Mouse (Mus musculus) thymus, postnatal 36 days (tissue): Measurements from ENCODE around the gene Trim50.
A peak's percentile ranks its signal among the peaks of the same experiment; 100 is the strongest.

Source experiments
- DNase-seq, 2 experiments: peaks; one replicate each; pipeline ENCODE4 v3.0.0; 2022; ENCODE audit warnings: mixed read lengths in 2 of 2

The Trim50 gene

DNA sequence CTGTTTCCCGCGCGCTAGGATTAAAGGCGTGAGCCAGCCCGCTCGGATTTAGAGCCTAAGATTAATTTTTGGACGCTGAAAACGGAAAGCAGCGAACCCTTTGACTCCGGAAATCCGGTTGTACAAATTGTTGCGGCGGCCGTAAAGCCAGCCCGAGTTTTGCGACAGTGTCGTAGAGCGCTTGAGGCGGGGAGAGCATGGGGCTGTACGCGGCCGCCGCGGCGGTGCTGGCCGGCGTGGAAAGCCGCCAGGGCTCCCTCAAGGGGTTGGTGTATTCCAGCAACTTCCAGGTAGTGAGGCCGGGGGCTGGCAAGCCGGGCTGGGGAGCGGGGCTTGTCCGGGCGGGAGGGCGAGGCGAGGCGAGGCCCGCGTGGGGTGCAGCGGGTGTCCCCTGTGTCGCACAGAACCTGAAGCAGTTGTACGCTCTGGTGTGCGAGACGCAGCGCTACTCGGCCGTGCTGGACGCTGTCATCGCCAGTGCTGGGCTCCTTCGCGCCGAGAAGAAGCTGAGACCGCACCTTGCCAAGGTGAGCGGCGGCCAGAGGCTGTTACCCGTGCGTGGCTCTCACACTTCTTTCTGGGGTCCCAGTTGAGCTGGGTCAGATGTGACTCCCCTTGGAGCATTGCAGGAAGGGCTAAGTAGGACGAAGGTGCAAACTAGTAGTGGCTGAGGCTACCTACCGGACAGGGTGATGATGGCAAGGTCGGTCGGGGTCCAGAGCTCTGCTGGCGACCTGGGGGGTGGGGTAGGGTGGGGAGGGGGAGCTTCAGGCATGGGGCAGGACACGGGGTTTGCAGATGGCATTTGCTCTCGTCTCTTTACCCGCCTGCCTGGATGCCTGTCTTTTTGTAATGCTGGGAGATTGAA is 16.9 kb downstream of the Trim50 start, which contains the start of gene Nsun5:
Nsun5 (plus strand) TSS at position 167 of the 868 bp plus-strand sequence.
- DNase-seq: peak; percentile 93 to 94

DNA sequence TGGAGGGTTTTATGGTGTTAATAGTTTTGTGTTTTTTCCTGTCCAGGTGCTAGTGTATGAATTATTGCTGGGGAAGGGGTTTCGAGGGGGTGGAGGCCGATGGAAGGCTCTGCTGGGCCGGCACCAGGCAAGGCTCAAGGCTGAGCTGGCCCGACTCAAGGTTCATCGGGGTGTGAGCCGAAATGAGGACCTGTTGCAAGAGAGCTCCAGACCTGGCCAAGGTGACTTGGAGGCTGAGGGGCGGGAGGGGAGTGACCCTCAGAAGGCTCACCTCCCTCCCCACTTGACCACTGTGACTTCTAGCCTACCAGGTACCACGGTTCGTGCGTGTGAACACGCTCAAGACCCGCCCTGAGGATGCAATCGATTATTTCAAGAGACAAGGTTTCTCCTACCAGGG is 18.1 kb downstream of the Trim50 start:
- no peak for DNase-seq

DNA sequence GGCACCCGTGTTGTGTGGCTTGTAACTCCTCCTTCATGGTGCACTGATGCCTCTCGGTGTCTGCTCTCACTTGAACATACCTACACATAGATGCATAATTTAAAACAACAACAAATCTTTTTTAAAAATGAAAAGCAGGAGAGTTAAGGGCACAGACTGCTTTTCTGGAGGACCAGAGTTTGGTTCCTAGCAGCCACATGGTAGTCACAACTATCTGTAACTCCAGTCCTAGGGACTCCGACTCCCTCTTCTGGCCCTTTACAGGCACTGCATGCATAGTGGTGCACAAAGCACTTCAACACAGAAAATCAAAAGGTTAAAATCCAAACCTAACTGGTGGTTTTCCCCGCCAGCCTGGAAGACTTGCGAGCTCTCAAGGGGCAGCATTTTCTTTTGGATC is 20.5 kb downstream of the Trim50 start:
- DNase-seq: no peak

DNA sequence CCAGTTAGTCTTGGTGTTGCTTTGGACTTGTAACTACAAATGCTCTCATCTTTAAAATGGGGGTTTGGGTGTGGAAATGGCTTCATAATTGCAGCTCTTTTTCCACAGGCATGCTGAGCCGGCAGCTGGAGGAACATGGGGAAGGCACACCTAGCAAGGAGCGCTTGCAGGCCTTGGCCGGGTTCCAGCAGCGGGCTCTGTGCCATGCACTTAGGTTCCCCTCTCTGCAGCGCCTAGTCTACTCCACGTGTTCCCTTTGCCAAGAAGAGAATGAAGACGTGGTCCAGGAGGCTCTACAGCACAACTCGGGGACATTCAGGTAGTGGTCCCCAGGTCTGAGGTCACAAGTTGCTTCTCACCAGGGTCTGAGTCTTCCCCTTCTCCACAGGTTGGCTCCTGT is 22.1 kb downstream of the Trim50 start:
- no peak for DNase-seq

DNA sequence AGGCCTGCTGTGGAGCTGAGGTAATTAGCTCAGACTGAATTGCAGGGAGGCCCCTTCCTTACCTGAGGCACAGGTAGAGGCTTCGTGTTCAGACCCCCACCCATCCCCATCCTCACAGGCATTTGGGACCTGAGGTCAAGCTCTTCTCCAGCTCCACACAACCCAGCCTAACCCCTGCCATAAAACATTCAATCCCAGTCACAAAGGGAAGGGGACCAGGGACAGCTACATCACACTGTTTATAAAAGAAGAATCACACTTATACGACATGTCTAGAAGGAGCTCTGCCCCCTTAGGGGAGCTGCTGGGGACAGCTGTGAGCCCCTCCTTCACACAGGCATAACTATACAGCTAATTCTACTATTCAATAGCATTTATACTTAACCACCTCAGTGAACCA is 23.2 kb downstream of the Trim50 start:
- DNase-seq: no peak

DNA sequence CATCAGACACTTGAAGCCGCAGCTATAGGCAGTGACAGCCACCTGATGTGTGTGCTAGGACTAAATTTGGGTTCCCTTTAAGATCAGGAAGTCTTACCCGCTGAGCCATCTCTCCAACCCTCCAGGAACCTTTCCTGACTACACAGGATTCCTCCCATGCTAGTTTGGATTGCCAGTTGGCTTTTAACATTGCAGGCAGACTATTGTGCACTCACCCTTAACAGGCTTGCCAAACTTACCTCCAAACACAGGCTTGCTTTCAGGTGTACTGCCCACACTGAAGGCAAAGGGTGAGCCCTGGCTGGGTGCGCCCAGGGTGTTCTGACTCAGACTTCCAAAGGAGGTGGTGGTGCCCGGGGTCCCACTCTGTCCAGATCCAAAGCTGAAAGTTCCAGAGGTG is 27.6 kb downstream of the Trim50 start:
- DNase-seq: no peak

DNA sequence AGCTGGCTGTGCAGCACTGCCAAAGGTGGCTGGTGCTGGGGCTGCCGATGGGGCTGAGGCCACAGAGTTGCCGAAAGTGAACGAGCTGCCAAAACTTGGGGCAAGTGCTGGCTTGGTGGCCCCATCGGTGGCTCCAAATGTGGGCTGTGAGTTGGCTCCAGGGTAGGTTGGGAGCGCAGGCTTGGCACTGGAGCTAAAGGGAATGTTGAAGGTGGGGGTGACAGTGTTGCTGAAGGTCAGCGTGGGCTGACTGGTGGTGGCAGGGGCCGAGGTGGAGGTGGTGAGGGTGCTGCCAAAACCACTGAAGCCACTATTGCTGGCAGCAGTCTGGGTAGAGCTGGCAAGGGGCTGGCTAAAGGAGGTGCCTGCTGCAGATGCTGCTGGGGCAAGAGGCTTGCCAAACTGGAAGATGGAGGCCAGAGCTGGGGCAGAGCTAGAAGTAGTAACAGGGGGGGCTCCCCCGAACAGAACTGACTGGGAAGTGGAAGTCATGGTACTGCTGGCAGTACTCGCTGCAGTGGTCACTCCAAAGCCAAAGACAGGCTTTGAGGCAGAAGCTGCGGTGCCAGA is 28.3 kb downstream of the Trim50 start:
- no peak for DNase-seq

DNA sequence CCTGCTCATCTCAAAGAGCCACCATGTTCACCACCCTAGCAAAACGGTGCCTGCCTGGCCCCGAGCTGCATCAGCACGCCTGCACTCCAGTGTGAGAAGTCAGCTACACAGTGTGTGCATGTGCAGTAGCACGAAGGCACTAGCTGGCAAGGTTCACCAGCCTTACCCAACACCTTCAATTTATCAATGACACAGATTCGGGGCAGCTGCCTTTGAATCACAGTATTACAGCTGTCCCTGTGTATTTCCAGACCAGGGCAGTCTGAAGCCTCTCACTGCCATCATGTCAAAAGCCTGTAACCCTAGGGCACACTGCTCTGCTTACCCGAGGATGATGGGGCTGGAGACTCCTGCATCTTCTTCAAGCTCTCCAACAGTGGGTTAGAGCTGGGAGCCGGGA is 29.7 kb downstream of the Trim50 start:
- no peak for DNase-seq

DNA sequence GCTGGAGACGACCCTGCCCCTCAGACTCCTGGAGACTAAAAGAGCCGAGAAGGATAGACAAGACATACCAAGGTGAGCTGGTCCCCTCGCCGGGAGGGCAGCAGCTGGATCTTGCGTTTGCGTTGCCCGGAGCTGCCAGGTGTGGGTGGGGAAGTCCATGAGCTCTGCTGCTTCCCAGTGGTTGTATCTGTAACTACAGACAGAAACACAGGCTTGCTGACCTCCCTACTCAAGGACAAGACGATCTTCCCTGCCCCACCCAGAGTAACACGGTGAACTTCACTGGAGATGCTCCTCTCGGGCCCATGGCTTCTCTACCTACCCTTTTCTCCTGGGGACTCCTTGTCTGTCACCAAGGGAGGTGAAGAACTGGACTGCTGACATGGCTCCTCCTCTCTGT is 30.7 kb downstream of the Trim50 start:
- no peak for DNase-seq

DNA sequence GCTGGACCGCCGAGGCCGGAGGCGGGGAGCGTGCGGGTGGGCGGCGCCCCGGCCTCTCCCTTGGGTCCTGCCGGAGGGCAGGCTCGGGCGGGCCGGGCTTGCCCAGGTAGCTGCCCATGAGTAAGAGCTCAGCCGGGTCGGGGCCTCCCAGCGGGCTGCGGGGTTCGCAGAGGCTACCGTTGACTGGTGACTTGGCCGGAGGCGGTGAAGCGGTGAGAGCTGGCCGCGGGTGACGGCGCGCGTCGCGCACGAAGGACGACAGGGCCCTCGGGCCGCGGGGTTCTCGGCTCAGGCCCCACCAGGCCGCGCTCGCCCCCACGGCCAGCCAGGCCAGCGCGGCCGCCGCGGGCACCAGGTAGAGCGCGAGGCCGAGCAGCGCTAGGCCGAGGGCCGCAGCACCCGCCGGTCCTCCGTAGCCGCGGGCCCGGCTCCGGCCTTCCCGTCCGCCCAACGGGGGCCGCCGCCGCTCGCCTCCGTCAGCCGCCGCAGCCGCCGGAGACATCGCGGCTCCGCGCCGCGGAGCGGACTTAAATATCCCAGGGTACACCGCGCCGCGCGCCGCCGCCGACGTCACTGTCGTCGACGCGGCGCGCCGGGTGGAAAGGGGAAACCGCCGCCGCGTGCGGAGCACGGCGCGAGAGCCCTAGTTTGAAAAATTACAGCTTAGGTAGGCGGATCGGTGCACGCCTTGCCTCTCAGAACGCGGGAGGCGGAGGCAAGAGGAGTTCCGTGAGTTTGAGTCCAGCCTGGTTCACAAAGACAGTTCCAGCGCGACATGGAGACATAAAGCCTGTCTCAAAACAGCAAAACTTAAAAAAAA is 41.1 kb downstream of the Trim50 start, which contains the start of gene Pom121:
Pom121 (minus strand) TSS at position 543 of the 820 bp plus-strand sequence.
- DNase-seq: peak; percentile 83 to 85

DNA sequence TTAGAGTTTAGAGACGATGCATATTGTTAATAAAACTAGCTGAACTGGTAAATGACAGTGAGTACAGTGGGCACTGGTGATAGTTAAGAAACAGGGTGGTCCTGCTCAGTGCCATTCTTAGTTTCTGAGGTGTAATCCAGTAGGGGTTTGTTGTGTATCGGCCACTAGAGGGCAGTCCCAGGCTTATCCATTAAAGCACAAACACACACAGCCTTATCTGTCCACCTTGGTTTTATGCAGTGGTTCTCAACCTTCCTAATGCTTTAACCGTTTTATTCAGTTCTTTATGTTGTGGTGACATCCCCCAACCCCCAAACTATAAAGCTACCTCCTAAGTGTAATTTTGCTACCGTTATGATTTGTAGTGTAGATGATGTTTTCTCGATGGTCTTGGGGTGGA is 42.7 kb downstream of the Trim50 start:
- DNase-seq: peak; percentile 15 to 28

DNA sequence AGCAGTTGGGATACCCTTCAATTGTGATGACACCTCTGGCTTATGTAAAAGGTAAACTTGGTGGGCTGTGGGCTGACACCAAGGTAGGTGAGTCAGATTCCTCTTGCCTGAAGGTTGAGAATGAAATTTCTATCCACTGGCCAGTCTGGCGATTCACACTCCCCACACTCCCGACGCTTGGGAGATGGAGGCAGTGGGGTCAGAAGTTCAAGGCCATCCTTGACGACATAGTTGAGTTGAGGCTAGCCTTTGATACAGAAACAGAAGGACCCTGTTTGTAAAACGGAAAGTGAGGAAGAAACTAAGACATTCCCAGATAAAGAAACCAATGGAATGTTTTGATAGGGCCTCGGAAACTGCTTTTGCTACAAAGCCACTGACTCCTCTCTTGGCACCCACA is 46.3 kb downstream of the Trim50 start:
- no peak for DNase-seq

DNA sequence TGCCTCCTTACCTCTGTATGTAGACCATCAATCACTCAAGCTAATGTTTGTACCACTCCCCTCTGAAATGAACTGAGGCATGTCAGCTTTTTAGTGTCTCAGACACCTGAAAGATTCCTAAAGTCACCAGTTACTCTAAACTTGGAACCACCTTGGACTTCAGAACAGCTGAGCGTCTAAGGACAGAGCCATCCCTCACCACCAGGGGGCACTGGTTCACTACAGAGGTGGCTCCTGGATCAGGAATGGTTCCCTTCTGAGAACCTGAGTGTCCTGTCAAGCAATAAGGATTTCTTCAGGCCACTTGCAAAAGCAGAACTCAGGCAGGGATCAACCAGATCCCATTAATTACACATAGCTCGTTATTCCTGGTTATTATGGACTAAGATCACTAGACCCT is 47.1 kb downstream of the Trim50 start:
- DNase-seq: peak; percentile 60 to 69

DNA sequence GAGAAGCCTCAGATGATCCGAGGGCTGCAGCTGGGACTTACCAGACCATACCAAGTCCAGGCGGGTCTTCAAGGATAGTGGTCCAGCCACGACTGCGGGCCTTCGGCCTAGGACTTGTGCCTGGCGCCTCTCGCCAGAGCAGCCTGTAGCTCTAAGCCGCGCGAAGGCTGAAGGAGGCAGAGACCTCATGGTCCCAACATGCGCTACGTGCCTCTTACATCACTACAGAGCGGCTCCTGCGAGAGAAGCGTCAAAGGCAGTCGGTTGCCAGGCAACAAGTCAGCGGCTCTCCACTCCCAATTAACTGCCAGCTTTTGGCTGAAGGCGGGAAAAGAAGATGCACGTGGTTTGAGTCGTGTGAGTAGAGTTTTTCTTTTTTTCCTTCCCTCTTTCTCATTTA is 51.5 kb downstream of the Trim50 start:
- no peak for DNase-seq

DNA sequence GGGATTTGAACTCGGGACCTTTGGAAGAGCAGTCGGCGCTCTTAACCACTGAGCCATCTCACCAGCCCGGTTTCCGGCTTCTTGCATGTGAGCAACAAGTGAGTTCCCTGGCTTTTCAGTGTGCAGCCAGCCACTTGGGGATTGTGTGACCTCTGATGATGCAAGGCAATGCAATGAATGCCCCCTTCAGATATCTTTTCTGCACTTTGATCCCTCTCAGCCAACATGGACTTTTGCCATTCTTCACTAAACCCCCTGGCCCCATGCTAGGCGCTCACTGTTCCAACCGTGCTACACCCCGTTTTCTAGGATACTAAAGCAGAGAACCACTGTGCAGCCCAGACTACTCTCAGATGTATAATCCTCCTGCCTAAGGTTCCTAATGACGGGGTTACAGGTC is 52.3 kb downstream of the Trim50 start:
- no peak for DNase-seq

DNA sequence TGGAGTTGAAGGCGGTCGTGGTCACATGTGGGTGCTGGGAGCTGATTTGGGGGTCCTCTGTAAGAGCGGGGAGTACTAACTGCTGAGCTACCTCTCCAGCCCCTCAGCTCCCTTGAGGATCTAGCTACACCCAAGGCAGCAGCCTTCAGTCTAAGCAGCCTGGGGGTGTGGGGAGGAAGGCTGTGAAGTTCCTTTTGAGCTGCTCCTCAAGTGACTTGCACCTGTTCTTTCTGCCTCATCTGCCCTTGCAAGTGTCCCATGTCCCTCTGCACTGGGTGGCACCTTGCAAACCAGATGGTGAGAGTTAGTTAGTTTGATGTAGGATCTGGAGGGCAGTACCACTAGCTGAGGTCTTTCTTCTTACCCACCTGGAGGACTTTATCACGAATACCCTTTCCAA is 55.0 kb downstream of the Trim50 start:
- peak in 1 of 2 experiments; percentile 35 for DNase-seq

DNA sequence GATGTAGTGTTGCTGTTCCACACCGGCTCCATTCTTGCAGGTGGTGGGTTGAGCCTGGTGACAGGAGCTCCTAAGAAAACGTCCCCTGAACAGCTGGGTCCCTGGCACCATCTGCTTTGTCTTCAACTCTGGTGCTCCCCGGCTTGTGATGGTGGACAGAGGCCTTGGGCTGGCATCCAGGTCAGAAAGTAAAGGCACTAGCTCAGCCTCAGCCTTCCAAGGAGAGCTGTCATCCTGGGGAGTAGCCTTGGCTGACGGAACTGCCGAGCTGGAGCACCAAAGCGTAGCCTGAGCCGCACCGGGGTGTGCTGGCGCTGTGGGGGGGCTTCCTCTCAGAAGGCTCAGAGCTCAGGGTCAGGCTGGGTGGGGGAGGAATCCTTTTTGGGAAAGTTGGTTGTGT is 57.2 kb downstream of the Trim50 start:
- DNase-seq: no peak
